In genomic region chr1:52676621-52677020, GRCm38 (mm10) we compare ENCODE assay signal across 9 mouse cellular contexts. TPM values are rescaled to one million over a fixed set of nuclear protein-coding genes. Genes with fewer than 3 reads are reported as not detected.
DNase-seq lines count a peak whose midpoint lies in the region; ATAC-seq and TF ChIP-seq lines count a peak whose summit lies in the region.
"Had no signal": no experiment of that assay in that cellular context is flagged by ENCODE, and none has a peak within 500 bp of the region (broad histone marks: within the 10 kb centered on the region; RNA-seq: fewer than 3 reads in every experiment).

No protein-coding gene starts in this region.

- H3K4me1 ChIP-seq in midbrain, embryonic 14.5 days (ENCODE audit: control insufficient read depth, insufficient read depth, low read length), result no peaks in the 10 kb centered on the region
- no peaks in the 10 kb centered on the region for H3K4me1 ChIP-seq in midbrain, embryonic 15.5 days
- 0 out of 2 replicates have a peak, but pooled peaks cover 6% of the 10 kb centered on the region for H3K4me1 ChIP-seq in kidney, adult 2 months (ENCODE audit: control insufficient read depth, insufficient read depth, low read length)
- no peaks in the 10 kb centered on the region for H3K4me1 ChIP-seq in midbrain, postnatal 0 days (ENCODE audit: insufficient read depth, low read length)
- H3K4me1 ChIP-seq: midbrain, embryonic 12.5 days had no signal

- no peaks in the 10 kb centered on the region for H3K36me3 ChIP-seq in midbrain, embryonic 14.5 days (ENCODE audit: control insufficient read depth, insufficient read depth, low read length)
- no peaks in the 10 kb centered on the region for H3K36me3 ChIP-seq in midbrain, embryonic 15.5 days (replicated peaks)
- no peaks in the 10 kb centered on the region for H3K36me3 ChIP-seq in kidney, adult 2 months (ENCODE audit: control insufficient read depth, insufficient read depth, low read length)
- H3K36me3 ChIP-seq in midbrain, postnatal 0 days (ENCODE audit: insufficient read depth, low read length), result no peaks in the 10 kb centered on the region
- H3K36me3 ChIP-seq: midbrain, embryonic 12.5 days had no signal

- no peak for TF ChIP-seq CTCF in kidney, adult 2 months (conservative IDR thresholded peaks at IDR 0.05; ENCODE audit: insufficient read depth, insufficient read length, low read depth, low read length)
- TF ChIP-seq CTCF in midbrain, postnatal 0 days (IDR thresholded peaks at IDR 0.05), result no peak

- H3K27ac ChIP-seq in midbrain, embryonic 14.5 days (replicated peaks; ENCODE audit: low read depth, low read length), result no peak overlapping the region
- H3K27ac ChIP-seq in midbrain, embryonic 15.5 days, result no peak overlapping the region
- no peak overlapping the region for H3K27ac ChIP-seq in kidney, adult 2 months (ENCODE audit: insufficient read depth, low read depth, low read length)
- no peak overlapping the region for H3K27ac ChIP-seq in midbrain, postnatal 0 days (ENCODE audit: low read depth, low read length)
- H3K27ac ChIP-seq: midbrain, embryonic 12.5 days had no signal

- H3K9me3 ChIP-seq in midbrain, embryonic 14.5 days (ENCODE audit: control insufficient read depth, low read length), result no peaks in the 10 kb centered on the region
- H3K9me3 ChIP-seq in midbrain, embryonic 15.5 days, result no peaks in the 10 kb centered on the region
- H3K9me3 ChIP-seq in midbrain, postnatal 0 days (ENCODE audit: low read length), result no peaks in the 10 kb centered on the region
- H3K9me3 ChIP-seq: midbrain, embryonic 12.5 days had no signal

- H3K4me3 ChIP-seq in midbrain, embryonic 14.5 days (replicated peaks; ENCODE audit: low read depth, low read length), result no peak overlapping the region
- no peak overlapping the region for H3K4me3 ChIP-seq in midbrain, embryonic 15.5 days
- H3K4me3 ChIP-seq in kidney, adult 2 months (ENCODE audit: insufficient read depth, low read depth, low read length), result no peak overlapping the region
- no peak overlapping the region for H3K4me3 ChIP-seq in midbrain, postnatal 0 days (ENCODE audit: low read depth, low read length)
- H3K4me3 ChIP-seq: midbrain, embryonic 12.5 days had no signal

- H3K4me2 ChIP-seq in midbrain, embryonic 14.5 days (ENCODE audit: low read length), result no peak overlapping the region
- H3K4me2 ChIP-seq in midbrain, embryonic 15.5 days, result no peak overlapping the region
- no peak overlapping the region for H3K4me2 ChIP-seq in midbrain, postnatal 0 days (ENCODE audit: low read depth, low read length, poor library complexity, severe bottlenecking)
- H3K4me2 ChIP-seq: midbrain, embryonic 12.5 days had no signal

- 67% methylated on average over 3 of the region's 3 CpGs for whole genome bisulfite sequencing in midbrain, embryonic 14.5 days
- WGBS in midbrain, embryonic 15.5 days, result 61% methylated on average over 3 of the region's 3 CpGs
- 28% methylated on average over 3 of the region's 3 CpGs for WGBS in kidney, adult 2 months
- 64% methylated on average over 3 of the region's 3 CpGs for WGBS in midbrain, postnatal 0 days

- TF ChIP-seq POLR2A in kidney, adult 2 months (IDR thresholded peaks at IDR 0.05; ENCODE audit: low read depth, low read length), result no peak

- H3K27me3 ChIP-seq in midbrain, embryonic 14.5 days (ENCODE audit: control insufficient read depth, insufficient read depth, low read length), result no peaks in the 10 kb centered on the region
- no peaks in the 10 kb centered on the region for H3K27me3 ChIP-seq in midbrain, embryonic 15.5 days (replicated peaks)
- no peaks in the 10 kb centered on the region for H3K27me3 ChIP-seq in kidney, adult 2 months (replicated peaks; ENCODE audit: control insufficient read depth, insufficient read depth, low read length)
- no peaks in the 10 kb centered on the region for H3K27me3 ChIP-seq in midbrain, postnatal 0 days (ENCODE audit: insufficient read depth, low read length)
- H3K27me3 ChIP-seq: midbrain, embryonic 12.5 days had no signal

- peak; percentile 60 for DNase-seq in midbrain, embryonic 14.5 days
- DNase-seq in cerebellum, postnatal 36 days, result peak; percentile 56 to 57
- DNase-seq in kidney, adult 2 months, result peak; percentile 61
- peak; percentile 68 for DNase-seq in midbrain, postnatal 0 days (ENCODE audit: low spot score)
- no peak for DNase-seq in left cerebral cortex, adult 9 months (ENCODE audit: low spot score in 2 of 2)
- DNase-seq in layer of hippocampus, postnatal 10 days (ENCODE audit: low spot score in 2 of 2), result no peak
- no peak for DNase-seq in layer of hippocampus, adult 11-12 months (ENCODE audit: low spot score)

- no peak for ATAC-seq in midbrain, embryonic 14.5 days (ENCODE audit: low FRiP score, low TSS enrichment)
- ATAC-seq in midbrain, embryonic 15.5 days (replicated peaks), result no peak
- no peak; the same call in 1 of the 2 replicates for ATAC-seq in midbrain, postnatal 0 days (ENCODE audit: low FRiP score)

- no peak overlapping the region for H3K9ac ChIP-seq in midbrain, embryonic 14.5 days (replicated peaks; ENCODE audit: low read length)
- H3K9ac ChIP-seq in midbrain, embryonic 15.5 days, result no peak overlapping the region
- no peak overlapping the region for H3K9ac ChIP-seq in midbrain, postnatal 0 days (replicated peaks; ENCODE audit: low read length, poor library complexity, severe bottlenecking)
- H3K9ac ChIP-seq: midbrain, embryonic 12.5 days had no signal

RNA-seq across cellular contexts. Expression of gene Nemp2, which starts 46.1 kb away (rescaled TPM):
- polyA plus RNA-seq in midbrain, embryonic 14.5 days (2014; fragmentation: Nextera tagmentation; extraction: Ambion mirVana), result 5.5 and 7.6 TPM in 2 replicates
- polyA plus RNA-seq in midbrain, embryonic 15.5 days (2015; fragmentation: Nextera tagmentation; extraction: Ambion mirVana), result 5.3 and 5.4 TPM in 2 replicates
- 2.9 and 3.9 TPM in 2 replicates for polyA plus RNA-seq in kidney, adult 2 months (2012; rRNA removed)
- total RNA-seq in midbrain, postnatal 0 days (2014; rRNA removed), result 7.5 and 11.7 TPM in 2 replicates
- 3.4 TPM in 2 replicates for polyA plus RNA-seq in midbrain, postnatal 0 days (2015; fragmentation: Nextera tagmentation; extraction: Ambion mirVana)
- 1 to 10 TPM; 3.5 to 5.9 TPM for total RNA-seq in layer of hippocampus, postnatal 10 days (2021)

RNA-seq across cellular contexts. Expression of gene Mfsd6, which starts 50.6 kb away (rescaled TPM):
- polyA plus RNA-seq in midbrain, embryonic 14.5 days (2014; fragmentation: Nextera tagmentation; extraction: Ambion mirVana), result 10.3 and 12.0 TPM in 2 replicates
- polyA plus RNA-seq in midbrain, embryonic 15.5 days (2015; fragmentation: Nextera tagmentation; extraction: Ambion mirVana), result 11.6 TPM in 2 replicates
- polyA plus RNA-seq in kidney, adult 2 months (2012; rRNA removed), result 9.7 and 10.0 TPM in 2 replicates
- 54.7 and 59.5 TPM in 2 replicates for total RNA-seq in midbrain, postnatal 0 days (2014; rRNA removed)
- polyA plus RNA-seq in midbrain, postnatal 0 days (2015; fragmentation: Nextera tagmentation; extraction: Ambion mirVana), result 10.6 and 11.2 TPM in 2 replicates
- 10 to 100 TPM; 68.2 to 69.5 TPM for total RNA-seq in layer of hippocampus, postnatal 10 days (2021)

Comparison
In these comparisons a context has a peak if more than half of its experiments do, and no peak if none do; other contexts are left out.
1. DNase-seq: peak in midbrain, embryonic 14.5 days (single experiment), cerebellum, postnatal 36 days (2 of 2), kidney, adult 2 months (single experiment) and midbrain, postnatal 0 days (single experiment); none in left cerebral cortex, adult 9 months (0 of 2), layer of hippocampus, postnatal 10 days (0 of 2) and layer of hippocampus, adult 11-12 months (single experiment).